Mouse (Mus musculus) liver, postnatal 0 days (tissue): ENCODE data around the gene Phactr4.
A peak's percentile ranks its signal among the peaks of the same experiment; 100 is the strongest.

Source experiments
- CTCF ChIP-seq: sonication (generic); IDR thresholded peaks from 2 replicates; pipeline ENCODE4 v1.5.1; 2016; ENCODE audit warnings: antibody characterized with exemption, low read depth
- EP300 ChIP-seq: IDR thresholded peaks from 2 replicates; pipeline ENCODE4 v1.6.1; 2016; ENCODE audit warnings: antibody characterized with exemption, low read depth, mild to moderate bottlenecking

- peak; percentile 80 for TF ChIP-seq CTCF
- no peak for TF ChIP-seq EP300
These were observed 112.3 kb downstream of the Phactr4 start for GRCm38 (mm10) chr4:132309849-132310472.
